20 mouse cellular contexts compared by ENCODE assay signal in the genomic region with DNA sequence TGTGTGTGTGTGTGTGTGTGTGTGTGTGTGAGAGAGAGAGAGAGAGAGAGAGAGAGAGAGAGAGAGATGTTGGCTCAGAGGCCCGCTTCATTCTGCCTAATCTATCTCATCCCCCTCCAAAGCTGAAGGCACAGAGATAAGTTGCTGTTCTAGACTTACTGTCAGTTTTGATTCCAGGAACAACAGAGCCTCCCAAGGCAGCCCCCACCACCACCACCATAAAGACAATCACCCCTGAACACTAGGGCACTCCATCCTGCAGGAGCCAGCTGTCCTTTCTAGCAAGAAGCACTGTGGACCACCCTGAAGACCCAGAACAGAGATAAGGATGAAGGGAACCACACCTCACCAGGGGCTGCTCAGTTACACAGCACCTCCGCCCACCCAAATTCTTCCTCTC. TPM values are rescaled to one million over a fixed set of nuclear protein-coding genes. Genes with fewer than 3 reads are reported as not detected.
DNase-seq lines count a peak whose midpoint lies in the region; ATAC-seq lines count a peak whose summit lies in the region.
"Had no signal": no experiment of that assay in that cellular context is flagged by ENCODE, and none has a peak within 500 bp of the region (broad histone marks: within the 10 kb centered on the region; RNA-seq: fewer than 3 reads in every experiment).

No protein-coding gene starts in this region.

- intact Hi-C loops in heart, postnatal 14 days (cut with DNase I) = no loop called here

- H3K4me1 ChIP-seq in heart, embryonic 11.5 days (ENCODE audit: control insufficient read depth, insufficient read depth, low read length) = peaks cover 70% of the 10 kb centered on the region
- H3K4me1 ChIP-seq in lung, embryonic 15.5 days = peaks cover 58% of the 10 kb centered on the region
- H3K4me1 ChIP-seq in liver, embryonic 11.5 days (replicated peaks; ENCODE audit: control insufficient read depth, insufficient read depth, low read length) = peaks cover 80% of the 10 kb centered on the region

- no peaks in the 10 kb centered on the region for H3K9me3 ChIP-seq in heart, embryonic 11.5 days (replicated peaks; ENCODE audit: control insufficient read depth, low read length)
- H3K9me3 ChIP-seq in lung, embryonic 15.5 days = no peaks in the 10 kb centered on the region
- no peaks in the 10 kb centered on the region for H3K9me3 ChIP-seq in liver, embryonic 11.5 days (ENCODE audit: control insufficient read depth, low read length)
- H3K9me3 ChIP-seq: forebrain, embryonic 12.5 days; limb, embryonic 12.5 days; neural tube, embryonic 15.5 days had no signal

- no peak for ATAC-seq in heart, embryonic 11.5 days (replicated peaks; ENCODE audit: insufficient number of reproducible peaks, low FRiP score, low TSS enrichment)
- ATAC-seq in lung, embryonic 15.5 days (ENCODE audit: borderline replicate concordance, extremely low read depth, low FRiP score, low TSS enrichment) = no peak
- peak; percentile 90 for ATAC-seq in liver, embryonic 11.5 days (replicated peaks; ENCODE audit: low FRiP score)
- ATAC-seq in megakaryocyte-erythroid progenitor cell, adult 5-6 weeks (replicated peaks; ENCODE audit: low FRiP score, low TSS enrichment, poor library complexity, severe bottlenecking) = peak; percentile 48
- no peak for ATAC-seq in monocyte, adult 5-6 weeks (replicated peaks; ENCODE audit: insufficient number of reproducible peaks, low FRiP score, low TSS enrichment, poor library complexity, severe bottlenecking)
- ATAC-seq: activated CD4-positive, CD25-positive, alpha-beta regulatory T cell, adult 4 months; Patski had no signal

- H3K9ac ChIP-seq in heart, embryonic 11.5 days (ENCODE audit: low read depth, low read length) = no peak overlapping the region
- H3K9ac ChIP-seq in lung, embryonic 15.5 days = no peak overlapping the region
- H3K9ac ChIP-seq in liver, embryonic 11.5 days (ENCODE audit: low read depth, low read length) = peak overlapping the region; percentile 39; the same call in 1 of the 2 replicates
- H3K9ac ChIP-seq: forebrain, embryonic 12.5 days; limb, embryonic 12.5 days; midbrain, embryonic 12.5 days; neural tube, embryonic 15.5 days had no signal

- DNase-seq in heart, postnatal 14 days = no peak
- no peak for DNase-seq in lung, postnatal 10 days
- DNase-seq in liver, embryonic 11.5 days (ENCODE audit: low spot score) = peak; percentile 57
- DNase-seq in right cerebral cortex, postnatal 4 days = no peak
- DNase-seq: cerebellum, adult 2 months; gastrocnemius, postnatal 36 days; kidney, adult 2 months; retina, postnatal 1 day had no signal

- peak overlapping the region; percentile 46 for H3K27ac ChIP-seq in heart, embryonic 11.5 days (ENCODE audit: low read depth, low read length)
- peak overlapping the region; percentile 2; the same call in 1 of the 2 replicates for H3K27ac ChIP-seq in lung, embryonic 15.5 days
- H3K27ac ChIP-seq in liver, embryonic 11.5 days (ENCODE audit: low read depth, low read length) = peak overlapping the region; percentile 73
- H3K27ac ChIP-seq: forebrain, embryonic 12.5 days; left cerebral cortex, adult 2 months; limb, embryonic 12.5 days; midbrain, embryonic 12.5 days; neural tube, embryonic 15.5 days had no signal

- no peak overlapping the region for H3K4me3 ChIP-seq in heart, embryonic 11.5 days (ENCODE audit: low read depth, low read length)
- no peak overlapping the region for H3K4me3 ChIP-seq in lung, embryonic 15.5 days
- H3K4me3 ChIP-seq in liver, embryonic 11.5 days (ENCODE audit: low read depth, low read length) = no peak overlapping the region
- H3K4me3 ChIP-seq: forebrain, embryonic 12.5 days; left cerebral cortex, adult 2 months; limb, embryonic 12.5 days; midbrain, embryonic 12.5 days; myocyte; neural tube, embryonic 15.5 days had no signal

- 0 out of 2 replicates have a peak, but pooled peaks cover 5% of the 10 kb centered on the region for H3K36me3 ChIP-seq in heart, embryonic 11.5 days (ENCODE audit: control insufficient read depth, insufficient read depth, low read length)
- peaks cover 6% of the 10 kb centered on the region for H3K36me3 ChIP-seq in lung, embryonic 15.5 days
- peaks cover 25% of the 10 kb centered on the region for H3K36me3 ChIP-seq in liver, embryonic 11.5 days (ENCODE audit: control insufficient read depth, insufficient read depth, low read length)
- H3K36me3 ChIP-seq: neural tube, embryonic 15.5 days had no signal

- H3K27me3 ChIP-seq in heart, embryonic 11.5 days (ENCODE audit: control insufficient read depth, insufficient read depth, low read length) = no peaks in the 10 kb centered on the region
- H3K27me3 ChIP-seq in lung, embryonic 15.5 days = no peaks in the 10 kb centered on the region
- H3K27me3 ChIP-seq in liver, embryonic 11.5 days (replicated peaks; ENCODE audit: control insufficient read depth, insufficient read depth, low read length) = no peaks in the 10 kb centered on the region
- H3K27me3 ChIP-seq: forebrain, embryonic 12.5 days; limb, embryonic 12.5 days; midbrain, embryonic 12.5 days; neural tube, embryonic 15.5 days; Patski had no signal

- WGBS in heart, embryonic 11.5 days (ENCODE audit: insufficient replicate concordance) = 29% methylated on average over 2 of the region's 2 CpGs
- WGBS in lung, embryonic 15.5 days = 63% methylated on average over 2 of the region's 2 CpGs
- 34% methylated on average over 2 of the region's 2 CpGs for WGBS in liver, embryonic 11.5 days

- peak overlapping the region; percentile 31; the same call in 1 of the 2 replicates for H3K4me2 ChIP-seq in heart, embryonic 11.5 days
- H3K4me2 ChIP-seq in lung, embryonic 15.5 days = no peak overlapping the region
- H3K4me2 ChIP-seq in liver, embryonic 11.5 days = peak overlapping the region; percentile 54
- H3K4me2 ChIP-seq: forebrain, embryonic 12.5 days; limb, embryonic 12.5 days; midbrain, embryonic 12.5 days; neural tube, embryonic 15.5 days had no signal

RNA-seq across cellular contexts. Expression of a gene that starts 12.0 kb away (rescaled TPM):
- 4.4 and 5.0 TPM in 2 replicates for polyA plus RNA-seq in heart, embryonic 11.5 days (2014; fragmentation: Nextera tagmentation; extraction: Ambion mirVana)
- 10 to 100 TPM; 14.6 to 31.6 TPM for total RNA-seq in heart, postnatal 14 days (2021)
- polyA plus RNA-seq in lung, embryonic 15.5 days (2015; fragmentation: Nextera tagmentation; extraction: Ambion mirVana) = 4.1 TPM in 2 replicates
- 8.3 and 8.9 TPM in 2 replicates for polyA plus RNA-seq in liver, embryonic 11.5 days (2014; fragmentation: Nextera tagmentation; extraction: Ambion mirVana)
- total RNA-seq in megakaryocyte-erythroid progenitor cell, adult 5-6 weeks (2014; fragmentation: Nextera tagmentation) = 11.8 and 12.7 TPM in 2 replicates
- total RNA-seq in megakaryocyte-erythroid progenitor cell, adult 5-6 weeks (2017) = 4.3 and 6.5 TPM in 2 replicates
- total RNA-seq in monocyte, adult 5-6 weeks (2017) = 31.1 to 35.4 TPM (median 33.2 TPM) in 3 replicates

Comparison
In these comparisons a context has a peak if more than half of its experiments do, and no peak if none do; other contexts are left out.
1. ATAC-seq: peak in liver, embryonic 11.5 days (single experiment) and megakaryocyte-erythroid progenitor cell, adult 5-6 weeks (single experiment); none in heart, embryonic 11.5 days (single experiment), lung, embryonic 15.5 days (single experiment) and monocyte, adult 5-6 weeks (single experiment).
2. H3K27ac ChIP-seq: peak in every context shown above with its lines; median percentile 73 in liver, embryonic 11.5 days; 46 in heart, embryonic 11.5 days; 2 in lung, embryonic 15.5 days.